Mouse (Mus musculus) layer of hippocampus, adult 9-11 months (tissue): Measurements from ENCODE around the gene Stra6.

Source experiments
- DNase-seq: peaks from one replicate; pipeline ENCODE4 v3.0.0; 2022

The Stra6 gene

GRCm38 (mm10) chr9:58175745-58176487 lies 112.3 kb downstream of the Stra6 start:
- DNase-seq: peak; percentile 81

GRCm38 (mm10) chr9:58177165-58177564 lies 113.6 kb downstream of the Stra6 start:
- DNase-seq: no peak

- DNase-seq: no peak
These were observed 115.8 kb downstream of the Stra6 start for GRCm38 (mm10) chr9:58179390-58179789.

GRCm38 (mm10) chr9:58184456-58184855 lies 120.9 kb downstream of the Stra6 start:
- peak; percentile 53 for DNase-seq

- DNase-seq: no peak
These were observed 130.6 kb downstream of the Stra6 start for GRCm38 (mm10) chr9:58194222-58194621.

GRCm38 (mm10) chr9:58195671-58196070 lies 132.1 kb downstream of the Stra6 start:
- DNase-seq: no peak

GRCm38 (mm10) chr9:58196141-58196540 lies 132.6 kb downstream of the Stra6 start:
- no peak for DNase-seq

GRCm38 (mm10) chr9:58196610-58197567 lies 133.3 kb downstream of the Stra6 start:
- no peak for DNase-seq

- DNase-seq: no peak
These were observed 134.5 kb downstream of the Stra6 start for GRCm38 (mm10) chr9:58197781-58198701.

- no peak for DNase-seq
These were observed 135.3 kb downstream of the Stra6 start for GRCm38 (mm10) chr9:58198801-58199371.

GRCm38 (mm10) chr9:58199381-58200269 lies 136.0 kb downstream of the Stra6 start:
- no peak for DNase-seq

- no peak for DNase-seq
These were observed 136.9 kb downstream of the Stra6 start for GRCm38 (mm10) chr9:58200270-58201090.

GRCm38 (mm10) chr9:58201091-58201842 lies 137.7 kb downstream of the Stra6 start:
- no peak for DNase-seq

GRCm38 (mm10) chr9:58201861-58202549 lies 138.4 kb downstream of the Stra6 start:
- no peak for DNase-seq

GRCm38 (mm10) chr9:58202676-58203453 lies 139.3 kb downstream of the Stra6 start:
- DNase-seq: no peak
